8 mouse cellular contexts compared by ENCODE assay signal in genomic region chr6:140624096-140625051, GRCm38 (mm10). TPM values are rescaled to one million over a fixed set of nuclear protein-coding genes. Genes with fewer than 3 reads are reported as not detected.
DNase-seq lines count a peak whose midpoint lies in the region; ATAC-seq and TF ChIP-seq lines count a peak whose summit lies in the region.

No protein-coding gene starts in this region.

- TF ChIP-seq CTCF in intestine, postnatal 0 days (IDR thresholded peaks at IDR 0.05; ENCODE audit: low read depth), result no peak
- TF ChIP-seq CTCF in lung, postnatal 0 days (IDR thresholded peaks at IDR 0.05), result no peak

- H3K27me3 ChIP-seq in intestine, postnatal 0 days (replicated peaks; ENCODE audit: control insufficient read depth, insufficient read depth, low read length), result no peaks in the 10 kb centered on the region
- no peaks in the 10 kb centered on the region for H3K27me3 ChIP-seq in lung, postnatal 0 days (replicated peaks; ENCODE audit: insufficient read depth, low read length)

- H3K4me1 ChIP-seq in intestine, postnatal 0 days (replicated peaks; ENCODE audit: control insufficient read depth, insufficient read depth, low read length), result peaks cover 3% of the 10 kb centered on the region
- H3K4me1 ChIP-seq in lung, postnatal 0 days (ENCODE audit: insufficient read depth, low read depth, low read length), result peaks cover 11% of the 10 kb centered on the region; the same call in 1 of the 2 replicates

- DNase-seq in 3134 (ENCODE audit: extremely low read depth, insufficient read length, low spot score) (peak; percentile 65), R1 (ENCODE audit: low read depth, low spot score) (peak; percentile 75)
- DNase-seq in embryo, embryonic 10 days (ENCODE audit: low spot score), result peak; percentile 25
- peak; percentile 50 for DNase-seq in lung, postnatal 0 days (ENCODE audit: low spot score)
- peak; percentile 55 for DNase-seq in ovary, postnatal 36 days (ENCODE audit: low spot score)
- DNase-seq in thymus, postnatal 4 days, result peak; percentile 72

- no peaks in the 10 kb centered on the region for H3K9me3 ChIP-seq in intestine, postnatal 0 days (ENCODE audit: control insufficient read depth)
- no peaks in the 10 kb centered on the region for H3K9me3 ChIP-seq in lung, postnatal 0 days (ENCODE audit: low read length)

- no peaks in the 10 kb centered on the region for H3K36me3 ChIP-seq in intestine, postnatal 0 days (ENCODE audit: control insufficient read depth, insufficient read depth)
- H3K36me3 ChIP-seq in lung, postnatal 0 days (ENCODE audit: insufficient read depth, low read length), result no peaks in the 10 kb centered on the region

- H3K4me3 ChIP-seq in intestine, postnatal 0 days (ENCODE audit: low read depth, low read length), result peak overlapping the region; percentile 97
- peak overlapping the region; percentile 97 for H3K4me3 ChIP-seq in lung, postnatal 0 days (ENCODE audit: low read depth, low read length)

- TF ChIP-seq EP300 in lung, postnatal 0 days (IDR thresholded peaks at IDR 0.05), result no peak

- WGBS in intestine, postnatal 0 days, result 1% methylated on average over 67 of the region's 80 CpGs
- WGBS in lung, postnatal 0 days, result under 1% methylated on average over 58 of the region's 80 CpGs

- H3K4me2 ChIP-seq in intestine, postnatal 0 days (replicated peaks; ENCODE audit: low read depth), result peak overlapping the region; percentile 86
- peak overlapping the region; percentile 76 for H3K4me2 ChIP-seq in lung, postnatal 0 days (replicated peaks; ENCODE audit: low read depth, low read length)

- H3K27ac ChIP-seq in intestine, postnatal 0 days (ENCODE audit: low read depth, low read length), result peak overlapping the region; percentile 92
- peak overlapping the region; percentile 95 for H3K27ac ChIP-seq in lung, postnatal 0 days (ENCODE audit: low read length)

- ATAC-seq in granulocyte monocyte progenitor cell, adult 5-6 weeks (replicated peaks; ENCODE audit: poor library complexity, severe bottlenecking), result peak; percentile 23
- no peak; the same call in 1 of the 2 replicates for ATAC-seq in intestine, postnatal 0 days
- peak; percentile 0; the same call in 1 of the 2 replicates for ATAC-seq in lung, postnatal 0 days

- H3K9ac ChIP-seq in intestine, postnatal 0 days (ENCODE audit: low read depth, low read length), result peak overlapping the region; percentile 97
- peak overlapping the region; percentile 85 for H3K9ac ChIP-seq in lung, postnatal 0 days (replicated peaks; ENCODE audit: low read depth)

RNA-seq across cellular contexts. Expression of gene Aebp2, which starts 1.9 kb away (rescaled TPM):
- total RNA-seq in granulocyte monocyte progenitor cell, adult 5-6 weeks (2014; fragmentation: Nextera tagmentation), result 32.0 and 38.7 TPM in 2 replicates
- 39.4 and 55.3 TPM in 2 replicates for total RNA-seq in granulocyte monocyte progenitor cell, adult 5-6 weeks (2017)
- polyA plus RNA-seq in intestine, postnatal 0 days (2015; fragmentation: Nextera tagmentation; extraction: Ambion mirVana), result 8.2 and 9.5 TPM in 2 replicates
- 7.6 and 9.9 TPM in 2 replicates for polyA plus RNA-seq in lung, postnatal 0 days (2015; fragmentation: Nextera tagmentation; extraction: Ambion mirVana)

Comparison
In these comparisons a context has a peak if more than half of its experiments do, and no peak if none do; other contexts are left out.
1. DNase-seq: peak in every context shown above with its lines; median percentile 75 in R1; 72 in thymus, postnatal 4 days; 65 in 3134; 55 in ovary, postnatal 36 days; 50 in lung, postnatal 0 days; 25 in embryo, embryonic 10 days.